Mouse (Mus musculus): Measurements from ENCODE around the gene Afm. TPM values are rescaled to one million over a fixed set of nuclear protein-coding genes. Genes with fewer than 3 reads are reported as not detected.

Gene Afm
- total RNA-seq (2021) = not detected

GRCm38 (mm10) chr5:90518356-90519100 lies at the start of gene Afm:
Gene Afm (plus strand): TSS chr5:90518932.
- intact Hi-C loops (cut with DNase I) = no loop called here

GRCm38 (mm10) chr5:90470836-90471235 lies 47.9 kb upstream of the Afm start:
- no peak for DNase-seq
- intact Hi-C loops (cut with DNase I) = no loop called here

More at GRCm38 (mm10) chr5:90518356-90519100, at the start of gene Afm:
- DNase-seq = no peak

DNA sequence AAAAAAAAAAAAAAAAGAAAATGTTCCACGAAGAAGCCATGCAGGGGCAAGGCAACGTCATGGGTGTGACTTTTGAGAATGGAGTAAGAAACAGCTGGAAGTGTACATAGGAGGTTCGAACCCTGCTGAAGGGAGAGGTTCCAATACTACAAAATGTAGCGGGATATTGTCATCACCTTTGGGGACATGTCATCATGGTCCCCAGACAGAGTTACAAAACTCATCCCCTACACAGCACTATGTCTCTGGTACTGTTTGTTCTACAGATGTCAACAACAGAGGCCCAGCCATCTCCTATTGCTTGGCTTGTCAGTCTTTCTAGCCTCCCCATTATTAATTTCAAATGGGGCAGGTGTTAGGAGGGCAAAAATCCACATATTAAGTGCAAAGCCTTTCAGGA lies 44.8 kb upstream of the Afm start:
- intact Hi-C loops (cut with DNase I) = no loop called here
- no peak for DNase-seq

DNA sequence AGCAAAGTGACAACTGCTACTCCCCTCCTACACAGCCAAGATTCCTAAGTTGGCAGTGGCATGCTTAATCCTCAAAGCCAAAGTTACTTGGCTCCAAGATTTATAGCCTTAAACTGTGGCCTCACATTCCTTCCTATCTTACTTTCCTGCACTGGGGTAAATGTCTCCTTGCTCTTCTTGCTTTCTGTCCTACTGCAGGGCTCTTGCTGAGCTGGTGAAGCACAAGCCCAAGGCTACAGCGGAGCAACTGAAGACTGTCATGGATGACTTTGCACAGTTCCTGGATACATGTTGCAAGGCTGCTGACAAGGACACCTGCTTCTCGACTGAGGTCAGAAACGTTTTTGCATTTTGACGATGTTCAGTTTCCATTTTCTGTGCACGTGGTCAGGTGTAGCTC lies 44.4 kb upstream of the Afm start:
- intact Hi-C loops (cut with DNase I) = no loop called here
- DNase-seq = no peak

- no peak for DNase-seq
- intact Hi-C loops (cut with DNase I) = no loop called here
These were observed 42.0 kb upstream of the Afm start for GRCm38 (mm10) chr5:90476741-90477140.

- intact Hi-C loops (cut with DNase I) = no loop called here
- DNase-seq = no peak
These were observed 41.2 kb upstream of the Afm start for GRCm38 (mm10) chr5:90477308-90478140.

GRCm38 (mm10) chr5:90478886-90479285 lies 39.8 kb upstream of the Afm start:
- intact Hi-C loops (cut with DNase I) = no loop called here
- no peak for DNase-seq

DNA sequence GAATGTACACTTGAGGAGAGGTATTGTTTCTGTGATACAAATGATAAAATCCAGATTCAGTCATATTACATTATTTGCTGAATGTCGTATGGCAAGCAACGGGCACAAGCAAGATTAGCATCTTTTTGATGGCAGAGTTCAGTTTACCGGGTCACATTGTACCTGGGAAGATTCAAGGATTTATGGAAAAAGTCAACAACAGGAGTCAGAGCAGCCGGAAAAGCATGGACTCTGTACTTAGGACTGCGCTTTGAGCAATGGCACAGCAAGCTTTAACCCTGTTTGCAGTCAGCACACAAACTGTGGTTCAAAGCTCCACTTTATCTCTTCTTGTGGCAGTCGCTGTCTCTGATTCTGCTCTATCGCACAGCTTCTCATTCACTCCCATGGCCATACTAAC lies 33.1 kb upstream of the Afm start:
- intact Hi-C loops (cut with DNase I) = no loop called here

GRCm38 (mm10) chr5:90488323-90488722 lies 30.4 kb upstream of the Afm start:
- no peak for DNase-seq
- intact Hi-C loops (cut with DNase I) = no loop called here

More for the DNA sequence above, 33.1 kb upstream of the Afm start:
- no peak for DNase-seq

DNA sequence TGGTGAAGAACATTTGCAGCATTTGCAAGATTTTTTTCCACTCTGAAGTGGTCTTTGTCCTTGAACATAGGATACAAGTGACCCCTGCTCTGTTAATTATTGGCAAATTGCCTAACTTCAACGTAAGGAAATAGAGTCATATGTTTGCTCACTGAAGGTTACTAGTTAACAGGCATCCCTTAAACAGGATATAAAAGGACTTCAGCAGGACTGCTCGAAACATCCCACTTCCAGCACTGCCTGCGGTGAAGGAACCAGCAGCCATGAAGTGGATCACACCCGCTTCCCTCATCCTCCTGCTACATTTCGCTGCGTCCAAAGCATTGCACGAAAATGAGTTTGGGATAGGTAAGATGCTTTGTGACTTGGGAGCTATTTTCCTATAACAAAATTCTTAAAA lies 28.2 kb upstream of the Afm start, which contains the start of gene Afp:
Afp (plus strand) TSS at position 220 of the 400 bp plus-strand sequence.
- no peak for DNase-seq
- intact Hi-C loops (cut with DNase I) = no loop called here

- no peak for DNase-seq
- intact Hi-C loops (cut with DNase I) = no loop called here
These were observed 26.3 kb upstream of the Afm start for GRCm38 (mm10) chr5:90492440-90492839.

DNA sequence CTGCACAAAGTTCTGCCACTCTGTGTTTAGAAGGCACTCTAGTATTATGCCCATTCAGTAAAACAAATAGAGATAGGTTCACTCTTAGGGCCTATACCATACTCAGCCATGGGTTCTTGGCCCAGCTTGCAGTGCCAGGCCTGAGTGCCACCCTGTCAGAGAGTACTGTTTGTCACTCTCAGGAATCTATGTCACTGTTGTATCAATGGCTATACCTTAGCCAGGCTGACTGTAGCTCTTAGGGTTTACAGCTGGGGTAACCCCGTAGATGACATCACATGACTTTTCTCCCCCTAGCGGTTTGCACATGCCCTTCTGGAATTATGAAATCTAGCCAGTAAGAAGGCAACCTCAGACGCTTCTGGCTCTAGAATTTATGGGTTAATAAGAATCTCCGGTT lies 24.4 kb upstream of the Afm start:
- no peak for DNase-seq
- intact Hi-C loops (cut with DNase I) = no loop called here

GRCm38 (mm10) chr5:90499509-90499908 lies 19.2 kb upstream of the Afm start:
- DNase-seq = no peak
- intact Hi-C loops (cut with DNase I) = no loop called here

DNA sequence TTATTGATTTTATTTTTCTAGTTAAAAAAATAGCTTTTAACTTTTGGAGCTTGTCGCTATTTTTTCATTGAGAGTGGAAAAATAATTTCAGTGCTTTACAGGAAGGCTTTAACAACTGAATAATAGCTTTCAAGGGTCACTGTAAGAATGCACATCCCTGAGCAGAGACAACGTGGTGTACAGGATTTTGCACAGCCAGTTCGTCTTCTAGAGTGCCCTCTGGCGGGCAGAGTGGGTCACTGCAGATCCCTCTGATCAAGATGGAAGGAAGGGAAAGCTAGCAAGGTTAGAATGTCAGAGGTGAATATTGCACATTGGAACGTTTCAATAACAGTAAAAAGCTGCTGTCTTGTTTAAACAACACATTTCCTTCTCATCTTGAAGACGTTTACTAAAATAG lies 18.0 kb upstream of the Afm start:
- DNase-seq = peak; percentile 61 to 77
- intact Hi-C loops (cut with DNase I) = loop anchor here (1.0 to 5.0 kb wide), 3 partner anchors 87 to 297 kb away; no protein-coding TSS in a partner anchor

GRCm38 (mm10) chr5:90501752-90502151 lies 17.0 kb upstream of the Afm start:
- intact Hi-C loops (cut with DNase I) = loop anchor here (5.0 kb wide), 2 partner anchors 86 to 94 kb away; no protein-coding TSS in a partner anchor
- DNase-seq = no peak

GRCm38 (mm10) chr5:90504742-90505141 lies 14.0 kb upstream of the Afm start:
- DNase-seq = no peak
- intact Hi-C loops (cut with DNase I) = loop anchor here (5.0 kb wide), 2 partner anchors 83 to 97 kb away; no protein-coding TSS in a partner anchor

DNA sequence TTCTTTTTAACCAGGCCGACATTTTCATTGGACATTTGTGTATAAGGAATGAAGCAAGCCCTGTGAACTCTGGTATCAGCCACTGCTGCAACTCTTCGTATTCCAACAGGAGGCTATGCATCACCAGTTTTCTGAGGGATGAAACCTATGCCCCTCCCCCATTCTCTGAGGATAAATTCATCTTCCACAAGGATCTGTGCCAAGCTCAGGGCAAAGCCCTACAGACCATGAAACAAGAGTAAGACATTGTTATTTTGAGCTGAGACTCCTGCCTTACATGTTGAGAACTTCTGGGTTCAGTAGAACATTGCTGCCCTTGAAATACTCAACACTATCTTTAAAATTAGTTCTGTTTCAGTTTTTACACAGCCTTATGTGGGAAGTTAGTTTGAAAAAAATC lies 12.2 kb upstream of the Afm start:
- intact Hi-C loops (cut with DNase I) = no loop called here
- no peak for DNase-seq

DNA sequence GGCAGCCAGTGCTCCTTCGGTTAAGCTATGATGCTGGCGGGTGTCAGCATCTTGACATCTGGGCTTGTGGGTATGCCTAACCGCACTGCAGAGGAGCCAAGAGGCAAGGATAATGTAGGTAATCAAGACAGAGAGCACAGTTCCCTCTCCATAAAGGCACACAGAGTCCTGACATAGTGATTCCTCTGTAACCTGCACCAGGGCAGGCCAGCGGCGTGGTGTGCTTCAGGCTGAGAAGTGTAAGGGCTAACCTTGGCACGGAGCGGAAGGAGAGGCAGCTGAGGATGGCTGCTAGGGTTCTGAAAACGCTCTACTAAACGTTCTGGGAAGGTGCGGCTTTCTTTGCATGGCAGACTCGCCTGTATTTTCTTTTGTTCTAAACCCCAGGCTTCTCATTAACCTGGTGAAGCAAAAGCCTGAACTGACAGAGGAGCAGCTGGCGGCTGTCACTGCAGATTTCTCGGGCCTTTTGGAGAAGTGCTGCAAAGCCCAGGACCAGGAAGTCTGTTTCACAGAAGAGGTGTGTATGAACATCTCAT lies 11.3 kb upstream of the Afm start:
- intact Hi-C loops (cut with DNase I) = no loop called here
- no peak for DNase-seq

- intact Hi-C loops (cut with DNase I) = no loop called here
- no peak for DNase-seq
These were observed 8.7 kb upstream of the Afm start for GRCm38 (mm10) chr5:90509828-90510592.

DNA sequence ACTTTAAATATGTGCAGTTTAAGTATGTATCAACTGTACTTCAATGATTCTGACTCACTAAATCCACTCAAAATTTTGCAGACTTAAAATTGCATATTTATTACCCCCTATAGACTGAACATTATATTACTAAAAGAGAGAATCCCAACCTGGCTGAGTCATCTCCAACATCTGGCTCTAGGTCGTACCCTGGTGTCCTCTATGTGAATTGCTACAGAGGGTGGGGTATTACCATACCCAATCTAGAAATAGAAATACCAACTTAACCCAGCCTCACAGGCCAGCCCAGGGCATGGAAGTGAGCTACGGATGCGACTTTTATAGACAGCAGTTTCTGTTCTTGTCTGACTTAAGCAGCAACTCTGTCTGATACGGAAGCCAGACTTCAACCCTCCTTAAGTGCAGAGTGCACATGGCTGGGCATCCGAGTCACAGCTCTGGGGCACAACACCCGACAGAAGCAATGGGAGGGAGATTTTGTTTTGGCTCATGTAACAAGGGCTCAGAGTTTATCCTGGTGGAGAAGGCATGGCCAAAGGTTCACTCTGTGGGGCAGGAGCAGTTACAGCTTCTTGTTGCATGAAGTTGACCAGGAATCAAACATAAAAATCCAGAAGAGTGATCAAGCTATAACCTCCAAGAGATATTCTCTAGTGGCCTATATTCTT lies 6.3 kb upstream of the Afm start:
- intact Hi-C loops (cut with DNase I) = no loop called here
- no peak for DNase-seq
